Mouse (Mus musculus): ENCODE measurements around the gene Pygl. TPM values are rescaled to one million over a fixed set of nuclear protein-coding genes. Genes with fewer than 3 reads are reported as not detected.

Pygl gene
- polyA plus RNA-seq, 1 experiment from 2014 or later, result 34.7 TPM

GRCm38 (mm10) chr12:70218795-70219540 is 12.3 kb downstream of the Pygl start:
- no peak overlapping the region for H3K27ac ChIP-seq (ENCODE audit: low read depth, low read length)
- no peak overlapping the region for H3K4me3 ChIP-seq (ENCODE audit: low read depth, low read length)
- H3K36me3 ChIP-seq (ENCODE audit: control insufficient read depth, insufficient read depth, low read length), result no peaks in the 10 kb centered on the region
- 79% methylated on average over 8 of the region's 8 CpGs for WGBS (ENCODE audit: insufficient replicate concordance)
- no peak overlapping the region for H3K4me2 ChIP-seq
- H3K27me3 ChIP-seq (ENCODE audit: control insufficient read depth, insufficient read depth, low read length), result no peaks in the 10 kb centered on the region
- H3K4me1 ChIP-seq (ENCODE audit: control insufficient read depth, insufficient read depth, low read length), result no peaks in the 10 kb centered on the region
- no peaks in the 10 kb centered on the region for H3K9me3 ChIP-seq (replicated peaks; ENCODE audit: control insufficient read depth, low read length)
- no peak overlapping the region for H3K9ac ChIP-seq (ENCODE audit: low read depth, low read length)
- ATAC-seq (replicated peaks; ENCODE audit: insufficient number of reproducible peaks, low FRiP score, low TSS enrichment), result no peak

DNA sequence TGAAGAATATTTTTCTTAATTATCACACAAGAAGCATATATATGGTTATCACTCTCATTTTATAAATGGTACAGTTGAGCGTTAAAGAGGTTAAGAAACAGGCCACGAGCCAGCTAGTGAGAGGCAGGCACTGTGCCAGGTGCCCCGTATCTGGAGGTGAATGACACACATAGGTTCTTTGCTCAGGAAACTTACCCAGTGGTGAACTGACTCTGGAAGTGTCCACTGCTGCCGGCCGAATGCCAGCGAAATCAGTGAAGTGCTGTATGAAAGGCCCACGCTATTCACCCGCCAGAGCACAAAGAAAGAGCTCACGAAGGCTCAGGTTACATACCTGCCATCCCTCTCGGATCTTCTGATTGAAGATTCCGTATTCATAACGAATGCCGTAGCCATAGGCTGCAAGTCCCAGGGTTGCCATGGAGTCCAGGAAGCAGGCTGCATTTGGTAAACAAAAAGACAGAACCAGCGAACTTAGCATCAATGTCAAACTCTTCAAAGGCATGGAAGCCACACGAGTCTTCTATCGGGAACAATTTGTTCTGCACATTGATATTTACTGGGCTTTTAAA is 15.0 kb downstream of the Pygl start:
- Histone ChIP-seq H3K4me1 (ENCODE audit: control insufficient read depth, insufficient read depth, low read length) (no peaks in the 10 kb centered on the region), H3K27ac (ENCODE audit: low read depth, low read length) (no peak overlapping the region), H3K9ac (ENCODE audit: low read depth, low read length) (no peak overlapping the region), H3K4me2 (no peak overlapping the region), H3K9me3 (replicated peaks; ENCODE audit: control insufficient read depth, low read length) (no peaks in the 10 kb centered on the region), H3K36me3 (ENCODE audit: control insufficient read depth, insufficient read depth, low read length) (no peaks in the 10 kb centered on the region), H3K4me3 (ENCODE audit: low read depth, low read length) (no peak overlapping the region), H3K27me3 (ENCODE audit: control insufficient read depth, insufficient read depth, low read length) (no peaks in the 10 kb centered on the region)
- ATAC-seq (replicated peaks; ENCODE audit: insufficient number of reproducible peaks, low FRiP score, low TSS enrichment), result no peak
- 77% methylated on average over 16 of the region's 16 CpGs for WGBS (ENCODE audit: insufficient replicate concordance)

DNA sequence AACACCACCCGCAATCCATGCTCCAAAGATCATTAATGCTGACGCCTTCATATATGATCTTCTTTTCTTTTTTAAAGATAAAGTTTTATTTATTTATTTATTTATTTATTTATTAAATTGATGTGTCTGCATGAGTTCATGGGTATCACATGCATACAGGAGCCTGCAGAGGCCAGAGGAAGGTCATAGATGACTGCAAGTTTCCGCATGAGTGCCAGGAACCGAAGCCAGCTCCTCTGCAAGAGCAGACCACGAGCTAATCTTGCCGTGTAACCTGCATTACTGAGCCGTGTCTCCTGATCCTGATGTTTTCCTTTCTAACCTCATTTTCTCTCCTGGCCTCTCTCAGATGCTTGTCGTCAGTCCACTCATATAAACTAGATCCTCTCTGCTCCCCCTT is 17.0 kb downstream of the Pygl start:
- H3K27me3 ChIP-seq (ENCODE audit: control insufficient read depth, insufficient read depth, low read length), result no peaks in the 10 kb centered on the region
- whole genome bisulfite sequencing (ENCODE audit: insufficient replicate concordance), result 78% methylated on average over 8 of the region's 8 CpGs
- H3K36me3 ChIP-seq (ENCODE audit: control insufficient read depth, insufficient read depth, low read length), result no peaks in the 10 kb centered on the region
- H3K4me1 ChIP-seq (ENCODE audit: control insufficient read depth, insufficient read depth, low read length), result no peaks in the 10 kb centered on the region
- no peak overlapping the region for H3K4me2 ChIP-seq
- H3K27ac ChIP-seq (ENCODE audit: low read depth, low read length), result no peak overlapping the region
- H3K4me3 ChIP-seq (ENCODE audit: low read depth, low read length), result no peak overlapping the region
- ATAC-seq (replicated peaks; ENCODE audit: insufficient number of reproducible peaks, low FRiP score, low TSS enrichment), result no peak
- H3K9ac ChIP-seq (ENCODE audit: low read depth, low read length), result no peak overlapping the region
- H3K9me3 ChIP-seq (replicated peaks; ENCODE audit: control insufficient read depth, low read length), result no peaks in the 10 kb centered on the region

GRCm38 (mm10) chr12:70213601-70214000 is 17.7 kb downstream of the Pygl start:
- Histone ChIP-seq H3K27ac (ENCODE audit: low read depth, low read length) (no peak overlapping the region), H3K4me1 (ENCODE audit: control insufficient read depth, insufficient read depth, low read length) (no peaks in the 10 kb centered on the region), H3K9me3 (replicated peaks; ENCODE audit: control insufficient read depth, low read length) (no peaks in the 10 kb centered on the region), H3K4me2 (no peak overlapping the region), H3K27me3 (ENCODE audit: control insufficient read depth, insufficient read depth, low read length) (no peaks in the 10 kb centered on the region), H3K36me3 (ENCODE audit: control insufficient read depth, insufficient read depth, low read length) (no peaks in the 10 kb centered on the region), H3K9ac (ENCODE audit: low read depth, low read length) (no peak overlapping the region), H3K4me3 (ENCODE audit: low read depth, low read length) (no peak overlapping the region)
- no peak for ATAC-seq (replicated peaks; ENCODE audit: insufficient number of reproducible peaks, low FRiP score, low TSS enrichment)
- WGBS (ENCODE audit: insufficient replicate concordance), result 87% methylated on average over 6 of the region's 6 CpGs

- H3K36me3 ChIP-seq (ENCODE audit: control insufficient read depth, insufficient read depth, low read length), result no peaks in the 10 kb centered on the region
- H3K4me2 ChIP-seq, result no peak overlapping the region
- no peaks in the 10 kb centered on the region for H3K9me3 ChIP-seq (replicated peaks; ENCODE audit: control insufficient read depth, low read length)
- no peaks in the 10 kb centered on the region for H3K27me3 ChIP-seq (ENCODE audit: control insufficient read depth, insufficient read depth, low read length)
- ATAC-seq (replicated peaks; ENCODE audit: insufficient number of reproducible peaks, low FRiP score, low TSS enrichment), result no peak
- H3K27ac ChIP-seq (ENCODE audit: low read depth, low read length), result no peak overlapping the region
- H3K9ac ChIP-seq (ENCODE audit: low read depth, low read length), result no peak overlapping the region
- no peaks in the 10 kb centered on the region for H3K4me1 ChIP-seq (ENCODE audit: control insufficient read depth, insufficient read depth, low read length)
- H3K4me3 ChIP-seq (ENCODE audit: low read depth, low read length), result no peak overlapping the region
- 77% methylated on average over 4 of the region's 4 CpGs for WGBS (ENCODE audit: insufficient replicate concordance)
Measured at GRCm38 (mm10) chr12:70212501-70212900, 18.8 kb downstream of the Pygl start.

DNA sequence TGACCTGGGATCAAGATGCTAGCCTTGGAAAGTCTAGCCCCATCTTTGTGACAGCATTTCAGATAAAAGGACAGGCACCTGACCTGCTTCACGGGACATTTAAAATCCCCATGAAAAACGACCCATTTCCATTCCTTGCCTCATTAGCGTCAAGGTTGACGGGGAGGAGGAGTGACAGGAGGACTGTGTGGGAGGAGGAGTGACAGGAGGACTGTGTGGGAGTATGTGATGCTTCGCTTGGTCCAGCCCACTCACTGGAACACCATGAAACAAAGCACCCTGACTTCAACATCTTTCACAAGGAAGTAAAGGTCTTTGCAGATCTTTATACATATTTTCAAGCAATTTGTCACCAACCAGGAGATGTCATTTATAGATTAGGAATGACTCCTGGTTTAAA is 23.1 kb downstream of the Pygl start:
- Histone ChIP-seq H3K27ac (ENCODE audit: low read depth, low read length) (no peak overlapping the region), H3K9ac (ENCODE audit: low read depth, low read length) (no peak overlapping the region), H3K36me3 (ENCODE audit: control insufficient read depth, insufficient read depth, low read length) (no peaks in the 10 kb centered on the region), H3K4me2 (no peak overlapping the region), H3K27me3 (ENCODE audit: control insufficient read depth, insufficient read depth, low read length) (no peaks in the 10 kb centered on the region), H3K4me3 (ENCODE audit: low read depth, low read length) (no peak overlapping the region), H3K9me3 (replicated peaks; ENCODE audit: control insufficient read depth, low read length) (no peaks in the 10 kb centered on the region), H3K4me1 (ENCODE audit: control insufficient read depth, insufficient read depth, low read length) (no peaks in the 10 kb centered on the region)
- 59% methylated on average over 5 of the region's 5 CpGs for WGBS (ENCODE audit: insufficient replicate concordance)
- no peak for ATAC-seq (replicated peaks; ENCODE audit: insufficient number of reproducible peaks, low FRiP score, low TSS enrichment)

- Histone ChIP-seq H3K27me3 (ENCODE audit: control insufficient read depth, insufficient read depth, low read length) (no peaks in the 10 kb centered on the region), H3K4me2 (no peak overlapping the region), H3K9me3 (replicated peaks; ENCODE audit: control insufficient read depth, low read length) (no peaks in the 10 kb centered on the region), H3K4me3 (ENCODE audit: low read depth, low read length) (no peak overlapping the region), H3K9ac (ENCODE audit: low read depth, low read length) (no peak overlapping the region), H3K27ac (ENCODE audit: low read depth, low read length) (no peak overlapping the region), H3K4me1 (ENCODE audit: control insufficient read depth, insufficient read depth, low read length) (no peaks in the 10 kb centered on the region), H3K36me3 (ENCODE audit: control insufficient read depth, insufficient read depth, low read length) (no peaks in the 10 kb centered on the region)
- no peak for ATAC-seq (replicated peaks; ENCODE audit: insufficient number of reproducible peaks, low FRiP score, low TSS enrichment)
- WGBS (ENCODE audit: insufficient replicate concordance), result 72% methylated on average over 8 of the region's 8 CpGs
Measured at GRCm38 (mm10) chr12:70204433-70204832, 26.9 kb downstream of the Pygl start.

GRCm38 (mm10) chr12:70201926-70202529 is 29.3 kb downstream of the Pygl start:
- H3K9me3 ChIP-seq (replicated peaks; ENCODE audit: control insufficient read depth, low read length), result no peaks in the 10 kb centered on the region
- no peaks in the 10 kb centered on the region for H3K36me3 ChIP-seq (ENCODE audit: control insufficient read depth, insufficient read depth, low read length)
- no peaks in the 10 kb centered on the region for H3K4me1 ChIP-seq (ENCODE audit: control insufficient read depth, insufficient read depth, low read length)
- no peak overlapping the region for H3K4me2 ChIP-seq
- H3K9ac ChIP-seq (ENCODE audit: low read depth, low read length), result no peak overlapping the region
- H3K27me3 ChIP-seq (ENCODE audit: control insufficient read depth, insufficient read depth, low read length), result no peaks in the 10 kb centered on the region
- 62% methylated on average over 5 of the region's 5 CpGs for WGBS (ENCODE audit: insufficient replicate concordance)
- H3K27ac ChIP-seq (ENCODE audit: low read depth, low read length), result no peak overlapping the region
- ATAC-seq (replicated peaks; ENCODE audit: insufficient number of reproducible peaks, low FRiP score, low TSS enrichment), result no peak
- no peak overlapping the region for H3K4me3 ChIP-seq (ENCODE audit: low read depth, low read length)
